Mouse (Mus musculus): Measurements from ENCODE around the gene Bclaf1. TPM values are rescaled to one million over a fixed set of nuclear protein-coding genes. Genes with fewer than 3 reads are reported as not detected.

Gene Bclaf1
- total RNA-seq (2023) = 10 to 100 TPM; 88.6 to 97.5 TPM

DNA sequence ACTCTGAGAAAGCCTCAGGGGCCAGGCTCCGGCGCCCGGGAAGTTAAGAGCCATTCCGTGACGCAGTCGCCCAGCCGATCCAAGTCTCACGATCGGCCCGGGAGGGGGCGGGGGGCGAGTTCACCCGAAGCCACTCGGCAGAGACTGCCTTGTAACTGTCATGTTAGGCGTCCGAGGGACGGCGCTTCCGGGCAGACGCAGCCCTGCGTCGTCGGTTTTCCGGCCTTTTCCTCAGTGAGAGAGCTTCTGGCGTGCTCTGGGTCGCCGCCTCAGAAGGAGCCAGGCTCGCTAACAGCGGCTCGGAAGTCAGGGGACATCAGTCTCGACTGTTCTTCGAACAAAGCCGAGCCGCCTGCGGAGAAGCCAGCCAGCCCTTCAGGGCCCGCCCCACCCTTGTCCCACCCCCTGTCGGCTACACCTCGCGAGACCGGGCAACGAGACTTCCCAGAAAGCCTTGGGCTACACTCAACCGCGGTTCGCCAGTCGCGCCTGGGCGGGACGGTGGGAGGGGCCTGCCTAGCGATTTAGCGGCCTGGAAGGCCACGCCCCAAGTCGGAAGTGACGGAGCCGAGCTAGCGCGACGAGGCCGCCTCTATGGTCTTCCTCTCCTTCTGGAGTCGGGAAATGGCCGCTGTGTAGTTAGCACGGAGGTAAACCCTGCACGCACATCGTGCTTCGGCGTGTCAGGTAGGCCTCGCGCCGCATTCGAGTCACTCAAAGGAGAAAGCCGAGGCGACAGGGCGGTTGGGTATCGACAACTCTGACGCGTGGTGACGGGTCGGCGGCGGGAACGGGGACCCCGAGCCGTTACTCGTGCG lies at the start of gene Bclaf1:
Gene Bclaf1, plus strand, starts transcription at position 552 of the 818 bp plus-strand sequence.

DNA sequence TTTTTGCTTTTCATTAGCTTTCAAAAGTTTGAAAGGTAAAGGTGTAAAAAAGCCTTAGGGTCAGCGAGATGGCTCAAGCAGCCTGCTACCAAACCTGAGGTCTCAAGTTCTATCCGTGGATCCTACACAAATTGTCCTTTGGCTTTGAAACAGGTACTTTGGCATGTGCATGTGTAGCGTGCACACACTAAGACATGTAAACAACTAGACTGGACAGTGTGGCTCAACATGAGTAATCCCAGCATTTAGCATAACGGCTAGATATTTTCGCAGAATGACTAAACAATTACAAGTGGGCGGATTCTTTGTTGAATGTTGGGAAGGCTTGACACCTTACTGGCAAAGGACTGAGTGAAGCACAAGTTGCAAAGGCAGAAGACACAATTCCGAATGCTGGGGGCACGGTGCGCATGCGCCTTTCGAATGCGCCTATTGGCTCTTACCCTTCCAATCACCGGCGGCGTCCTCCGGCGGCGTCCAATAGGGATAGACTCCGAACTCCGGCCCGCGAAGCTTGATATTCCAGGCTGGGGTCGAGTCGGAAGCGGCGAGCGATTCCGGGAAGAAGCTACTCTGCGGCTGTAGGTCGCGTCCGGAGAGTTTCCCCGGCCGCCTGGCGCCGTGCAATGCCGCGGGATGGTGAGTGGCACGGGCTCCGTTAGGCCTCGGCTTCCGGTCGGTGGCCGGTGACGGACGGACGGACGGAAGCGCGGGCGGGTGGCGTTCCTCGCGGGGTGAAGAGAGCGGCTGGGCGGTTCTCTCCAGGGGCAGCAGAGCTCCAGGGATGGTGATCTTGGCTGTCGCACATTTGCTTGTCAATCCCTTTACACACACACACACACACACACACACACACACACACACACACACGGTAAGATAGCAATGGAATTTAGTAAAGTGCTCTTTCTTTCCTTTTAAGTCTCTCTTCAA lies 35.3 kb downstream of the Bclaf1 start, which contains the start of gene Mtfr2:
Gene Mtfr2, plus strand, starts transcription at position 486 of the 930 bp plus-strand sequence.

Other genes starting within 250 kb of the Bclaf1 start
- 1 to 10 TPM; 2.0 to 3.0 TPM for gene Map7, start 164.0 kb upstream of the Bclaf1 start, total RNA-seq (2023)
- 10 to 100 TPM; 16.5 to 20.8 TPM for gene Mtfr2, start 35.3 kb downstream of the Bclaf1 start, total RNA-seq (2023)